Mouse (Mus musculus): ENCODE data around the gene Gm17334.

- TF ChIP-seq CTCF (IDR thresholded peaks at IDR 0.05) (no peak), POLR2A (IDR thresholded peaks at IDR 0.05; ENCODE audit: insufficient read depth, low read depth, low read length) (no peak), EP300 (IDR thresholded peaks at IDR 0.05; ENCODE audit: insufficient read depth, low read depth, low read length) (no peak)
Measured at GRCm38 (mm10) chr11:53814810-53815209, 41.8 kb upstream of the Gm17334 start.

All from heart, adult 2 months (tissue).